Mouse (Mus musculus): ENCODE results near the gene Rabggta.

Gene Rabggta

DNA sequence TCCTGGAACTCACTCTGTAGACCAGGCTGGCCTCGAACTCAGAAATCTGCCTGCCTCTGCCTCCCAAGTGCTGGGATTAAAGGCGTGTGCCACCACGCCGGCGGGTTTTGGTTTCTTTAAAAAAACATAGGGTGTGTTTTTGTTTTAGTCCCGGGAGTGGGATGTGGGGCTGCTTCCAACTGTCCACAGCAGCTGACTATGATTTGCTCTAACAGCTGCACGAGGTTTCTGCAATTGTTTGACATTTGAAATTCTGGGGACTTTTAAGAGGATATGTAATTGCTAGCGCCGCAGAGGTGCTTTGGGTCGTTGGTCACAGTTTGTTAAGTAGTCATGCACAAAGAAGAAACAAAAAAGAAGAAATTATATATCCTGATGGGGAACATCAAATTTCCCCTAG is 32.6 kb downstream of the Rabggta start:
- no peak for DNase-seq (ENCODE audit: low spot score)

DNA sequence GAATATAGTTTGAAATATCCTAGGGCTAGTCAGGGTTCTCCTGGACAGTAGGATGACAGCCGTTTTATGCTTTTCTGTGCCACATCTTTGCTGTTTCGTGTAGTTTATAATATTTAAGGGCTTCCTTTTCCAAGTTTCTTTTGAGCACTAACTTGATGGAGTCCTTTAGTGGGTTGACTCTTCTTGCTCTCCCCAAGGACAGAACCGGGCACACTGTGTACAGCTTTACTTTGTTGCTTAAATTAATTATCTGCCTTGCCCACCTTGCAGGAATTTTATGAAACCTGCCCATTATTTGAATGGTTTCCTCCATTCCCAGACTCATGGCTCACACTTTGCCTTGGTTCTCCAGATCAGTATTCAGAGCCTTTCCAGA is 40.0 kb downstream of the Rabggta start:
- no peak for DNase-seq (ENCODE audit: low spot score)

DNA sequence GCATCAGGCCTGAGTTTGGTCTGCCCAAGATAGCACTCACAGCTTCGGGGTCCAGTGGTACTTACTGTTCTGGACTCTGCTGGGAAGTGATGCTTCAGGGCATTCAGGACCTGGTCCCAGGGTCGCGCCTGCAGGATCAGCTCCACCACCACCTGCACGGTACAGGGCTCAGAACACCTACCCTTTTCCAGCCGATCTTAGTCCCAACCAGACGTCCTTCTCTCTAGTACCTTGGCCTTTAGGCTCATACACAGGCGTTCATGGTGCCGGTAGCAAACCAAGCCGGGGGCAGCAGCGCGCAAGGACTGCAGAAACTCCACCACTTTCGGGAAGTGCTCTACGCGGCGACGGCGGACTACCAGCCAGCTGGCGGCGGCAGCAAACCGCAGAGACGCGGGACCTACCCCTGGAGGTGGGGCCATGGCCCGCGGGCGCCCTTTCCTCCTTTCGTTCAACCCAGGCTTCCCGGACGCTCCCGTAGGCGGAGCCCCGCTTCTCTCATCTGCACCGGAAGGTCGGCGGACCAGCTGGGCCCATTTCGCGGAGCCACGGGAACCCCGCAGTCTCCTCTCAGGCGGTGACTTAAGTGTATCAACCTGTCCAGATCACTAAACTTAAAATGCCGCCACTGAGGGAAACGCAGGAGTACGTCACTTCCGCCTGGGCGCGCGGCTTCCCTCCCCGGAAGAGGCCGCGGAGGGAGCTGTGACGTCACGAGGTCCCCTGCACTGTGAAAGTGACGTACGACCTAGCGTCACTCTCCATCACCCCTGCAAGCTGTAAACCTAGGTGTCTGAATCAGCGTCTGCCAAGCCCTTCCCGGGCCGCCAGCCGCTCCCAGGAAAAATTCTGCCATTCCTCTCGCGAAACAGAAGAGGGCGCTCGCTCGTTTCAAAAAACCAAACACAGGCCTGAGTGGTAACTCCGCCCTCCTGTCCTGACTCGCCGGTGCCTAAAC is 40.6 kb downstream of the Rabggta start, which contains the start of gene Tinf2:
Tinf2 (minus strand) TSS at position 661 of the 958 bp plus-strand sequence.
- peak; percentile 97 for DNase-seq (ENCODE audit: low spot score)

DNA sequence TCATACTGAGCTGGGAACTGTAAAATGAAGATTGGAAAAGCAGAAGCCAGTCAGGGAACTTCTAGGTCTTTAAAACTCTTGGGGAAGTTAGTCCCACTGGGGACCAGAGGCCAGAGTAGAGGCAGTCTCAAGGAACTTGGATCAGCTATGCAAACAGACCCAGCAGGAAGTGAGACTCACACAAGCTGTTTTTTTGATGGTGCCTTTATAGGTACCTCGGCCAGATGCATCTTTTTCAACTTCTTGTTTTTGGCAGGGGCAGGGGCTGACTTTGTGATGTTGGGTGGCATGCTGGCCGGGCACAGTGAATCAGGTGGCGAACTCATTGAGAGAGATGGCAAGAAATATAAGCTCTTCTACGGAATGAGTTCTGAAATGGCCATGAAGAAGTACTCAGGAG is 44.4 kb downstream of the Rabggta start:
- DNase-seq (ENCODE audit: low spot score), result no peak

DNA sequence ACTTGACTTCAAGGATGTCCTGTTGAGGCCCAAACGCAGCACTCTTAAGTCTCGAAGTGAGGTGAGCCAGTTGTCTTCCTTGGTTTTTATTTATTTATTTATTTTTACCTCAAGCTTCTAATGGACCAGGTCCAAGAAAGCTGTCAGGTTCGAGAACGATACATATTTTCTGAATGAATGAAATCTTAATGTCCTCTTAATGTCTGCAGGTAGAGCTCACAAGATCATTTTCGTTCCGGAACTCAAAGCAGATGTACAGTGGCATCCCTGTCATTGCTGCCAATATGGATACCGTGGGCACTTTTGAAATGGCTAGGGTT is 49.4 kb downstream of the Rabggta start:
- no peak for DNase-seq (ENCODE audit: low spot score)

DNA sequence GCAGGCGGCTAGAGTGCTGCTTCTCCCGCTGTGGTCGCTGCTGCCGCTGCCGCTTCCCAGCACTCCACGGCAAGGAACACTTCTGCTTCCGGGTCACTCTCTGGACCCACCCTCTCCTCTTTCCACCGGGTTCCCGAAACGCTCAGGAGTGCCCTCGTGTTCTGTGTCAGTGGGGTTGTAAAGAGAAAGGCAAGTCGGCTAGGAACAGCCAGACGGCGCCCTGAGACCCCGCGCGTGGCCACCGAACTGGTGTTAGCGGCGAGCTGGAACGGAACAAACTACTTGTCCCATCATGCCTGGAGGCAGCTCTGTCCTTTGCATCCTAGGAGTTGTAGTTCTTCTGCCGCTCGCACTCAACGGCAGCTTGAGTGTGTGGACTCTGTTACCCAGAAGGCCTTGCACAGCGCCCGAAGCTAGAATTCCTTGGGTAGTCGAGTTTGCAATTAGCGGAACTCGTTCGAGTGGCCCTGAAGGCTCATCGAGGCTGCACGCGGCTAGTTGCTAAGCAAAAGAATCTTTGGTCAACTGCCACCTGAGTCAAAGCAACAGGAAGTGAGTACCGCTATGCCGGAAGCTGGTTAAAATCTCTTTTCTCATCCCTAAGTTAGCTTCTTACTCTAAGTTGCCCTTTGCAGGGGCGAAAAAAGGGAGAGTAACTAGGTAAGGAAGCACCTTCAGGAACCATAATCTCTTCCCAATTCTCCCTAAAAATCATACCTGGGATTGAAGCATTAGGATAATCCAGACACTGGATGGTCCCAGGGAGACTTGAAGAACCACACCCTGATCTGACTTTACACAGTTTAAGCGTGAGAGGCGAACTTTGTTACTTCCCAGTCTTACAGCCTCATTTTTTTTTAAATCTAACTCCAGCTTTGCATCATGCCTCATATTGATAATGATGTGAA is 50.0 kb downstream of the Rabggta start, which contains the start of the genes Gmpr2 and Nedd8:
Gmpr2 (plus strand) TSS at position 109 of the 908 bp plus-strand sequence.
Nedd8 (minus strand) TSS at position 292 of the 908 bp plus-strand sequence.
- DNase-seq (ENCODE audit: low spot score), result peak; percentile 97

DNA sequence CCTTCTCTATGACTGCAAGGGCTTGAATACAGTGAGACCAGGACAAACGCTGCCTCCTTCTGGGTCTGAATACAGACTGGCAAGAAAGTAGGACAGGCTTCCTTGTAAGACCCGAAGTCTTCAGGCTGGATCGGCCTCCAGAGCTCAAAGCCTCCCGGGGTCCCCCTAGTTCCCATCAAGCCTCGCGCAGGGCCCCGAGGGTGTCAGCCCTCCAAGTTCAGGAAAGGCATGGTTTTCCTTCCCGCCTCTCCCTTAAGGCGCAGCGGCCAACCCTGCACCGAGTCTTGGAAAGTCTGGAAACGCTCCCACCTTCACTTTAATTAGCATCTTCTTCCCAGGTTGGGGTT is 50.6 kb downstream of the Rabggta start:
- DNase-seq (ENCODE audit: low spot score), result no peak
